Mouse (Mus musculus) neural tube, embryonic 11.5 days (tissue): Measurements from ENCODE around the gene Fam219b. TPM values are rescaled to one million over a fixed set of nuclear protein-coding genes. Genes with fewer than 3 reads are reported as not detected.

ENCODE experiments used
- ATAC-seq: fragments of 200-750 bp; cut with Nextera tagmentation; 2 replicates; pipeline ENCODE4 v1.8.0; 2017; ENCODE audit warnings: moderate number of reproducible peaks, mild to moderate bottlenecking, moderate TSS enrichment, moderate library complexity; ENCODE audit not compliant: insufficient read depth, low FRiP score, low TSS enrichment
- DNase-seq: peaks from one replicate; pipeline ENCODE4 v3.0.0-alpha.2; 2015; ENCODE audit warnings: low spot score
- H3K27ac ChIP-seq: fragments of 300-500 bp; sonication (generic); 2 replicates; pipeline ENCODE4 v1.5.1; 2014; ENCODE audit warnings: low read depth, mild to moderate bottlenecking, low read length
- H3K27me3 ChIP-seq: fragments of 300-500 bp; sonication (generic); 2 replicates; pipeline ENCODE4 v1.6.1; 2014; ENCODE audit warnings: mild to moderate bottlenecking, low read length, mixed read lengths; ENCODE audit not compliant: control insufficient read depth, insufficient read depth
- H3K36me3 ChIP-seq: fragments of 300-500 bp; sonication (generic); 2 replicates; pipeline ENCODE4 v1.6.1; 2014; ENCODE audit warnings: mild to moderate bottlenecking, low read length, moderate library complexity, mixed read lengths; ENCODE audit not compliant: control insufficient read depth, insufficient read depth
- H3K4me1 ChIP-seq: fragments of 300-500 bp; sonication (generic); 2 replicates; pipeline ENCODE4 v1.6.1; 2014; ENCODE audit warnings: low read length, mixed read lengths; ENCODE audit not compliant: control insufficient read depth, insufficient read depth
- H3K4me2 ChIP-seq: fragments of 300-500 bp; sonication (generic); 2 replicates; pipeline ENCODE4 v1.6.1; 2014; ENCODE audit warnings: low read depth, mild to moderate bottlenecking, moderate library complexity
- H3K4me3 ChIP-seq: fragments of 300-500 bp; sonication (generic); 2 replicates; pipeline ENCODE4 v1.5.1; 2014; ENCODE audit warnings: low read depth, low read length
- H3K9ac ChIP-seq: fragments of 300-500 bp; sonication (generic); 2 replicates; pipeline ENCODE4 v1.6.1; 2014; ENCODE audit warnings: mild to moderate bottlenecking, low read length
- H3K9me3 ChIP-seq: fragments of 300-500 bp; sonication (generic); 2 replicates; pipeline ENCODE4 v1.6.1; 2016; ENCODE audit warnings: low read length; ENCODE audit not compliant: control insufficient read depth
- WGBS: fragments of 180-500 bp; shearing (Covaris S2); extraction: QIAGEN DNeasy Blood & Tissue Kit; methylation state at CpG from one replicate; pipeline ENCODE4 v1.1.7; 2014; 5-methylcytosine and 5-hydroxymethylcytosine counted together
- polyA plus RNA-seq: library from polyadenylated mRNA; unstranded; fragments of >200 nt; fragmentation: Nextera tagmentation; extraction: Ambion mirVana; gene quantifications from 2 replicates; pipeline ENCODE4 v1.2.1, GENCODE M21; 2014

Gene Fam219b
- polyA plus RNA-seq, 1 experiment from 2014 or later = 15.9 TPM

- H3K4me3 ChIP-seq = peak overlapping the region; percentile 37
- H3K27me3 ChIP-seq = peaks cover 67% of the 10 kb centered on the region
- peak overlapping the region; percentile 73 for H3K4me2 ChIP-seq
- no peaks in the 10 kb centered on the region for H3K9me3 ChIP-seq
- peaks cover 11% of the 10 kb centered on the region for H3K4me1 ChIP-seq
- no peaks in the 10 kb centered on the region for H3K36me3 ChIP-seq
- DNase-seq (peak; percentile 43), ATAC-seq (no peak)
- no peak overlapping the region for H3K27ac ChIP-seq
- no peak overlapping the region for H3K9ac ChIP-seq
- WGBS = 2% methylated on average over 23 of the region's 23 CpGs
Measured at GRCm38 (mm10) chr9:57502911-57503621, 34.3 kb upstream of the Fam219b start.

- ATAC-seq = peak; percentile 68; the same call in 1 of the 2 replicates
- H3K9ac ChIP-seq = peak within 1 kb of the TSS; percentile 31
- WGBS = under 1% methylated on average over 43 of the region's 46 CpGs
Measured at GRCm38 (mm10) chr9:57503622-57504380, 33.5 kb upstream of the Fam219b start, which contains the start of gene Rpp25. TSS of gene Rpp25 (plus strand) at chr9:57504026.

DNA sequence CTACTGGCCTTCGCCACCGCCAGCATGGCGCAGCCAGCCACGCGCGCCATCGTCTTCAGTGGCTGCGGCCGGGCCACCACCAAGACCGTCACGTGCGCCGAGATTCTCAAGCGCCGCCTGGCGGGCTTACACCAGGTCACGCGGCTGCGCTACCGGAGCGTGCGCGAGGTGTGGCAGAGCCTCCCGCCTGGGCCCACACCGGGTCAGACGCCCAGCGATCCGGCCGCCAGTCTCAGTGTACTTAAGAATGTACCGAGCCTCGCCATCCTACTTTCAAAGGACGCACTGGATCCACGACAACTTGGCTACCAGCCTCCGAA, 33.0 kb upstream of the Fam219b start:
- peak overlapping the region; percentile 37 for H3K4me3 ChIP-seq
- WGBS = 1% methylated on average over 34 of the region's 34 CpGs
- peak overlapping the region; percentile 73 for H3K4me2 ChIP-seq
- peak; percentile 50; the same call in 1 of the 2 replicates for ATAC-seq
- H3K36me3 ChIP-seq = no peaks in the 10 kb centered on the region
- peak overlapping the region; percentile 31 for H3K9ac ChIP-seq
- H3K27me3 ChIP-seq = peaks cover 63% of the 10 kb centered on the region
- H3K9me3 ChIP-seq = no peaks in the 10 kb centered on the region
- peaks cover 11% of the 10 kb centered on the region for H3K4me1 ChIP-seq
- H3K27ac ChIP-seq = no peak overlapping the region
- peak; percentile 69 for DNase-seq

More at GRCm38 (mm10) chr9:57503622-57504380, 33.5 kb upstream of the Fam219b start, which contains the start of gene Rpp25:
- H3K4me2 ChIP-seq = peak within 1 kb of the TSS; percentile 73
- H3K4me1 ChIP-seq = peaks cover 11% of the 10 kb centered on the region
- DNase-seq = peak; percentile 69
- no peak within 1 kb of the TSS for H3K27ac ChIP-seq
- H3K4me3 ChIP-seq = peak within 1 kb of the TSS; percentile 37
- no peaks in the 10 kb centered on the region for H3K36me3 ChIP-seq
- peaks cover 63% of the 10 kb centered on the region for H3K27me3 ChIP-seq
- H3K9me3 ChIP-seq = no peaks in the 10 kb centered on the region

GRCm38 (mm10) chr9:57504891-57505290, 32.4 kb upstream of the Fam219b start:
- WGBS = 51% methylated on average over 10 of the region's 10 CpGs
- Histone ChIP-seq H3K36me3 (no peaks in the 10 kb centered on the region), H3K27me3 (peaks cover 63% of the 10 kb centered on the region), H3K4me1 (peaks cover 11% of the 10 kb centered on the region), H3K9ac (no peak overlapping the region), H3K4me2 (peak overlapping the region; percentile 73), H3K9me3 (no peaks in the 10 kb centered on the region), H3K4me3 (peak overlapping the region; percentile 37; the same call in 1 of the 2 replicates), H3K27ac (no peak overlapping the region)
- no peak for ATAC-seq
- no peak for DNase-seq

DNA sequence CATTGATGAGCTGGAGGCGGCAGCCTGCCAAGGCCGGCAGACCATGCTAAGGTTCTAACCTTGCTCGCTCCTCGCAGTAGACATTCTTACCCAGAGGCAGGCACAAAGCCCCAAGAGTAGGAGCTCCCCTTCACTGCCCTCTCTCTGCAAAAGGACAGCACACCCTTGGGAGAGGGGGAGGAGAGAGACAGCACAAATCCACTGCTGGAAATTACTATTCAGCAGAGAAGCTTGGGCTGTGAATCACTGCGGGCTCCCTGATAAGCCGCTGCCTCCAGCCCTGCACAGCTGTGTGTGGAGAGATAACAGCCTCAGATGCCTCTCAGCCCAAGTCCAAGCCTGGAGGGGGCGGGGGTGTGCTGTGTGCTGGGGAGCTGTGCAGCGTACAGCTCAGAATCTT, 31.6 kb upstream of the Fam219b start:
- Histone ChIP-seq H3K27ac (no peak overlapping the region; the same call in 1 of the 2 replicates), H3K9ac (peak overlapping the region; percentile 6; the same call in 1 of the 2 replicates), H3K9me3 (no peaks in the 10 kb centered on the region), H3K36me3 (no peaks in the 10 kb centered on the region), H3K27me3 (peaks cover 56% of the 10 kb centered on the region), H3K4me2 (0 out of 2 replicates have a peak overlapping the region, but pooled peaks have one; percentile 15), H3K4me1 (peaks cover 11% of the 10 kb centered on the region), H3K4me3 (0 out of 2 replicates have a peak overlapping the region, but pooled peaks have one; percentile 8)
- ATAC-seq = no peak
- WGBS = 14% methylated on average over 8 of the region's 8 CpGs
- peak; percentile 44 for DNase-seq

- Histone ChIP-seq H3K27me3 (peaks cover 9% of the 10 kb centered on the region), H3K36me3 (no peaks in the 10 kb centered on the region), H3K4me2 (no peak overlapping the region), H3K27ac (no peak overlapping the region), H3K4me1 (no peaks in the 10 kb centered on the region), H3K9me3 (no peaks in the 10 kb centered on the region), H3K4me3 (no peak overlapping the region), H3K9ac (no peak overlapping the region)
- DNase-seq (no peak), ATAC-seq (no peak)
- 78% methylated on average over 2 of the region's 2 CpGs for WGBS
Measured at GRCm38 (mm10) chr9:57510577-57510976, 26.8 kb upstream of the Fam219b start.

- Histone ChIP-seq H3K27ac (no peak overlapping the region), H3K4me1 (peaks cover 3% of the 10 kb centered on the region), H3K4me2 (no peak overlapping the region), H3K9ac (no peak overlapping the region), H3K36me3 (no peaks in the 10 kb centered on the region), H3K9me3 (no peaks in the 10 kb centered on the region), H3K4me3 (no peak overlapping the region), H3K27me3 (no peaks in the 10 kb centered on the region)
- peak; percentile 76 for DNase-seq
- ATAC-seq = no peak
- WGBS = 11% methylated on average over 3 of the region's 3 CpGs
Measured at GRCm38 (mm10) chr9:57517113-57517512, 20.2 kb upstream of the Fam219b start.

GRCm38 (mm10) chr9:57520375-57521055, 16.8 kb upstream of the Fam219b start:
- DNase-seq (no peak), ATAC-seq (peak; percentile 32)
- no peaks in the 10 kb centered on the region for H3K27me3 ChIP-seq
- peak overlapping the region; percentile 73 for H3K4me2 ChIP-seq
- WGBS = 25% methylated on average over 16 of the region's 16 CpGs
- H3K36me3 ChIP-seq = no peaks in the 10 kb centered on the region
- H3K4me1 ChIP-seq = peaks cover 7% of the 10 kb centered on the region
- no peak overlapping the region for H3K27ac ChIP-seq
- peak overlapping the region; percentile 93 for H3K4me3 ChIP-seq
- peak overlapping the region; percentile 95 for H3K9ac ChIP-seq
- H3K9me3 ChIP-seq = no peaks in the 10 kb centered on the region
